Mouse (Mus musculus) heart, postnatal 0 days (tissue): ENCODE results near the gene Jazf1.

Experiments used
- CTCF ChIP-seq: IDR thresholded peaks from 2 replicates; pipeline ENCODE4 v1.5.1; 2016; ENCODE audit warnings: antibody characterized with exemption, control low read depth, low read depth
- EP300 ChIP-seq: IDR thresholded peaks from 2 replicates; pipeline ENCODE4 v1.6.1; 2016; ENCODE audit warnings: antibody characterized with exemption, low read depth

DNA sequence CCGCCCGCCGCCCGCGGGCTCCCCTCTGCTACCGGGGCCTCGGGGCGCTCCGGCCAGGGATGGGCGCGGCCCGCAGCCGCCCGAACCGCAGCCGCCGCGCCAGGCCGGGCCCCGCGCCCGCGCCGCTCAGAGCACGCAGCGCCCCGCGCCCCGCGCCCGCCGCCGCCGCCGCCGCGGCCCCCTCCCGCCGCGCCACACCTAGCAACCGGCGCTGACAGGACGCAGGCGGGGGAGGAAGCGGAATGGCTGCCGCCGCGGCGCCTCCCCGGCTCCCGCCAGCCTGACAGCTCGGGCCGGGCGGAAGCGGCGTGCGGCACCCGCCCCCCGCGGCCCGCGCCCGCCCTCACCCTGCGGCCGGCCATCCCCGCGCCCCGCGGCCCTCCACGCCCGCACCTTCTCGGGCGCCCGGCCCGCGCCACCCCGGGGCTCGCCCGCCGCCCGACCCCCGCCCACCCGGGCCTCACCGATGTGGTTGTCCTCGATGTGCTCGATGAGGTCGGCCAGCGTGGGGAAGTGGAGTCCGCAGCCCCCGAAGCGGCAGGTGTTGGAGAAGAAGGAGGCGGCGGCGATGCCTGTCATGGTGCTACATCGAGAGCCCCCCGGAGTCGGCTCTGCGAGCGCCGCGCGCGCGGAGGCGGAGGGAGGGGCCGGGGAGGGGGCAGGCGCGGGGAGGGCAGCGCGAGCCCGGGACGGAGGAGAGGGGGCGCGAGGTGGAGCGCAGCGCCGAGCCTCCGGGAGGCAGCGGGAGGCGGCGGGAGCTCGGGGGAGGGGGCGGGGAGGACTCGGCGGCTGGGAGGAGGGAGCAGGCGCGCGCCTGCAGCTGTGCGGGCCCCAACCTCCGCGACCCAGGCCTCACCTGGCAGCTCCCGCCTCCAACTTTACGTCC lies at the start of gene Jazf1:
- TF ChIP-seq CTCF (no peak), EP300 (no peak)
